Mouse (Mus musculus) liver, postnatal 0 days (tissue): Measurements from ENCODE around the gene Txlng.

Experiments used
- CTCF ChIP-seq: sonication (generic); IDR thresholded peaks from 2 replicates; pipeline ENCODE4 v1.5.1; 2016; ENCODE audit warnings: antibody characterized with exemption, low read depth
- EP300 ChIP-seq: IDR thresholded peaks from 2 replicates; pipeline ENCODE4 v1.6.1; 2016; ENCODE audit warnings: antibody characterized with exemption, low read depth, mild to moderate bottlenecking

- TF ChIP-seq CTCF (no peak), EP300 (no peak)
Observed at GRCm38 (mm10) chrX:162748696-162749420, 80.4 kb downstream of the Txlng start.
